Mouse (Mus musculus): Measurements from ENCODE around the gene Col5a3.

Gene Col5a3

GRCm38 (mm10) chr9:20746017-20746660 lies 68.7 kb downstream of the Col5a3 start, which contains the start of gene Olfm2:
Gene Olfm2, minus strand, starts transcription at chr9:20746349.
- DNase-seq, result no peak

- DNase-seq, result no peak
Measured at GRCm38 (mm10) chr9:20745129-20745966, 69.5 kb downstream of the Col5a3 start.

DNA sequence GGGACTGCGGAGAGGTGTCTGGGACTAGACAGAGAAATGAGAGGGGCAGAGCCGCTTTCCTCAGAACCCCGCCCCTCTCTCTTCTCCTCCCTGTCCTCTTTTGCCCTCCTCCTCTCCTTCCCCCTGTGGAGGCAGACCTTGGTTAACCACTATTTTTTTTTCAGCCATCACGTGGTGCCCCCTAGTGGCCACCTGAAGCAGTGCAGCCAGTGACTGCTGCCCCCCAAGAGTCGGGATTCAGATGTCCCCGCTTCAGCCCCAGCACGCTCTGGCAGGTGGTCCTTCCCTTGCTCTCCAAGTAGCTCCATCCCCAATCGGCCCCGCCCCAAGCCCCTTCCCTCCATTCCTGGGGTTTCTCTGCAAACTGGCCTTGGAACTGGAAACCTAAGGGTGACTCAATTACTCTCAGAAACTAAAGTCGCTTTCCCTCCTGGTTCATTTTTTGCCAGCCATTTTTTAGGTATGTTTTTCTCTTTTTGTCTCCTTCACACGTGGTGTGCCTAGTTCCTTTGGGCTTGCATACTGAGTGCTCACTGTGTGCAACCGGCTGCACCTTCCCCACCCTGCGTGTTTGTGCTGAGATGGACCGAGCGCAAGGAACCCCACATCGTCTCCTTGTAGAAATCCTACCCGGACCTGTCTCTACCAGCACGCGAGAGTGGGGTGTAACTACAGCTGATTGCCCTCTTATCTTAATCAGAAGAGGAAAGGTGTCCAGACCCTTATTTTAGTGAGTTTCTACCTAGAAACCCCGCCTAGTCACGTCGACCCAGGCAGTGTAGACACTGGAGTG lies 70.7 kb downstream of the Col5a3 start:
- no peak for DNase-seq

DNA sequence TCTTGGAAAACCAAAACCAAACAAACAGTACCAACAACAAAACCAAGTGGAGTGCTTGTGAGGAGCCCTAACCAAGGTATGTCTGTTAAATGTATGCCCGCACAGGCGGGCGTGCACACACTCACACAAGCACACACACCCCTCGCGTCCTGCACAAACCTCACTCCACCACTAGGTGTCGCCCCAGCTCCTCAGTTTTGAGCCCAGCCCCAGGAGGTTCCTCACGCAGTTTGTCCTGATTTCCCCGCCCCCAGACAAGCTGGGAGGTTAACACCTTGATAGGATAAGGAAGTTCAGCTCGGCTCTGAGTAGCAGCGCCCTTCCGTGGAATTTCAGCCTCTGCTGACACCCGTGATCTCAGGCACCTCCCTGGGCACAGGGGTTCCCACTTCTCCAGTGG lies 74.5 kb downstream of the Col5a3 start:
- peak; percentile 45 for DNase-seq

DNA sequence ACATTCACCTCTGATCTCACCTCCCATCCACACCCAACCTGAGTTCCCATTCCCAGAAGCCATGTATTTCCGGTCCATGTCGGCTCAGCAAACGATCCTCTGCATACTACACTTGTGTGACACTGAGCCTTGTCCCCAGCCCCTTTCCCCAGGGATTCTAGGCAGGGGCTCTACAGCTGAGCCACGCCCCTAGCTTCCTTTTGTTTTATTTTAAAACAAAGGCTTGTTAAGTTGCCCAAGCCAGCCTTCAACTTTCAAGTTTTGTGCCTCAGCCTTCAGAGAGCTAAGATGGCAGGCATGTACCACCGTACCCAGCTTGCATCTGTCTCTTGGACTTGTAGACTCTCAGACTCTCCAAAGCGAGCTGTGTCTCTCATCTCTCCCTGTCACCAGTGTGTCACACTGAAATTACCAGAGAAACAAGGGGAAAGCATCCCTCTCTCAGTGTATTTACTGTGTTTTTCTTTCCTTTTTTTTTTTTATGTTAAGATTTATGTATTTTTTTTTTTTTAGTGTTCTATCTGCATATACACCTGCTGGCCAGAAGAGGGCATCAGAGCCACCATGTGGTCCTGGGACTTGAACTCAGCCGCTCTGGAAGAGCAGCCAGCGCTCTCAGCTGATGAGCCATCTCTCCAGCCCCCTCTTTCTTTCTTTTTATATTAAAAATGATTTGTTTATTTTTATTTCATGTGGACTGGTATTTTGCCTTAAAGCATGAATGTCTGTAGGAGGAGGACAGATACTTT lies 76.4 kb downstream of the Col5a3 start:
- no peak for DNase-seq

- no peak for DNase-seq
Measured at GRCm38 (mm10) chr9:20737227-20737626, 77.6 kb downstream of the Col5a3 start.

GRCm38 (mm10) chr9:20734692-20735091 lies 80.2 kb downstream of the Col5a3 start:
- no peak for DNase-seq

DNA sequence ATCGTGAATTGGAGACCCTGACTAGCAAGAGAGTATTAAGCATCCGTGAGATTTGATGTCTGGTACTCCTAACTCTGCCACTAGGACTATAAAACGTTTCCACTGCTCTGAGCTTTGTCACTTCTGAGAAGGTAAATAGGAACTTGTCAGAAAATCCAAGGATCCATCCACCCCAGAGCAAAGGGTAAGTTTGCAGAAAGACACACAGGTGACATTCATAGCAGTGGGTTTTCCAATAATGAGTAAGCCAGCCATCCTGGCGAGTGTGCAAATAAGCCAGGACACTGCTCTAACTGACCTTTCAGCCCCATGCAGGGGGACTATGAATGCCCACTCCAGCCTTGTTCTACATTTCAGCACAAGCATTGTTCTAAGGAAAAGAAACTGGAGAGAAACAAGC lies 83.1 kb downstream of the Col5a3 start:
- DNase-seq, result no peak

DNA sequence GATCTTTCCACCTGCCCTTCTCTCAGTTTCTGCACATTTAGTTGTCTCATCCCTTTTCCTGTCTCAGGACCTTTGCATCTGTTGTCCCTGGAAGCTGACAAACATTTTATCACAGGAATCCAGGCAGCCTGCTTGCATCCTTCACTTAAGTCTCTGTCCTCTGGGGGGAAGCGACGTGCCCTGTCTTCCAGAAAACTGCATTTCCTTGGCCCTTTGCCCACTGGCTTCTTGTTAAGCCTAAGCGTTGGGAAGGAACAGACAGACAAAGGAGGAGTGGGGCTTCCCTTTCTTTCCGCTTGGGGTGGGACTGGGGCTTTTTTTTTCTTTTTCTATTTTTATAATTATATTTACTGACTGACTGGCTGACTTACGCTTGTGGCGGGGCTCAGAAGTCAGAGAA lies 85.4 kb downstream of the Col5a3 start:
- DNase-seq, result no peak

- DNase-seq, result no peak
Measured at GRCm38 (mm10) chr9:20727601-20728113, 87.2 kb downstream of the Col5a3 start.

DNA sequence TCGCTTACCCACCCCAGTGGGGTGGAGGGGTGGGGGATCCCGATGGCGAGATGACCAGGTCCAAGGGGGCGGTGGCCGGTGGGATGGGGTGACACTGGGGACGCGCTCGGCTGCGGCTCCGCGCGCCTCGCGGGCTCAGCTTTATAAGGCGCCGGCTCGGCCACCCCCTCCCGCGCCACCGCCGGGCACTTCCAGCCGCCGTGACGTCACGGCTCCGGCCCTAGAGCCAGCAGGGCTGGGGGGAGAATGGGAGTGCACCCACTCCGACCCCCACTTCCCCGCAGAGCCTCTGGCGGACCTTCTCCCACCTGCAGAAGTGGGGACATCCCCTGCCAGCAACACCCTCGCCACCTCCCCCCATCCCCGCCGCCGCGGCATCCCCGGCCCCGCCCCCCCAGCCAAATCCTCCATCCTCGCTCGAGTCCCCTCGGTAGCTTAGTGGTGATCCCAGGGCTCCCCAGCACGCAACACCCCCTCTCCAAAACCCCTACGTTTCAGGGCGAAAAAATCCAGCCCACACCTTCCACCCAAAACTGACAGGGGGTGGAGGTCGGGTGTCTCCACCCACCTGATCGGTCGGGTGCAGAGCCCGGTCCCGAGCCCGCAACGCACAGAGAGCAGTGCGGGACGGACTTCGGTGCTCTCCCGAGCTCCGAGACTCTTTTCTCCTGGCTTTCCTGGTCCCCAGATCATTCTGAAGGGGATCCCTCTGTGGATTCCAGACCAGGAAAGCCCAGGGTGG lies 87.8 kb downstream of the Col5a3 start:
- no peak for DNase-seq

GRCm38 (mm10) chr9:20726134-20726858 lies 88.6 kb downstream of the Col5a3 start:
- DNase-seq, result no peak

GRCm38 (mm10) chr9:20721582-20721981 lies 93.3 kb downstream of the Col5a3 start:
- no peak for DNase-seq

All from cerebellum, adult 11-12 months (tissue).